Mouse (Mus musculus) liver, embryonic 14.5 days (tissue): ENCODE results near the gene Dcaf4.

Source experiments
- CTCF ChIP-seq: IDR thresholded peaks from 2 replicates; pipeline ENCODE4 v1.5.1; 2016; ENCODE audit warnings: antibody characterized with exemption, low read depth, control low read depth
- EP300 ChIP-seq: IDR thresholded peaks from 2 replicates; pipeline ENCODE4 v1.6.1; 2016; ENCODE audit warnings: antibody characterized with exemption, low read depth

GRCm38 (mm10) chr12:83531992-83532391, 11.7 kb downstream of the Dcaf4 start:
- TF ChIP-seq CTCF (no peak), EP300 (no peak)
